Mouse (Mus musculus): ENCODE measurements around the gene Agpat1.

- no peak for TF ChIP-seq EP300 (IDR thresholded peaks at IDR 0.05; ENCODE audit: low read length)
- no peak for TF ChIP-seq USF1 (IDR thresholded peaks at IDR 0.05; ENCODE audit: low read depth, low read length)
Measured at GRCm38 (mm10) chr17:34588767-34589166, 15.3 kb upstream of the Agpat1 start.
